Mouse (Mus musculus) megakaryocyte-erythroid progenitor cell, adult 5-6 weeks (primary cell): Measurements from ENCODE around the gene Hfe. TPM values are rescaled to one million over a fixed set of nuclear protein-coding genes. Genes with fewer than 3 reads are reported as not detected.

Experiments used
- ATAC-seq: replicated peaks from 2 replicates; pipeline ENCODE4 v1.8.0; 2016; ENCODE audit warnings: mild to moderate bottlenecking, inconsistent platforms; ENCODE audit not compliant: severe bottlenecking, poor library complexity, low FRiP score, low TSS enrichment
- total RNA-seq, 2 experiments: library from RNA; stranded (forward) in 1 of 2; stranded (reverse) in 1 of 2; fragments of 200-1000, 215-1000 nt in 1 of 2; fragments of >200 nt in 1 of 2; fragmentation: Nextera tagmentation in 1 of 2; gene quantifications; 2 replicates each; pipeline ENCODE4 v1.2.3; 2014 to 2017

Gene Hfe
- total RNA-seq (2014; fragmentation: Nextera tagmentation) = not detected in 2 replicates
- 0.27 and 1.9 TPM in 2 replicates for total RNA-seq (2017)

GRCm38 (mm10) chr13:23710374-23711089, at the start of gene Hfe:
Gene Hfe, minus strand, starts transcription at chr13:23710854.
- ATAC-seq = peak; percentile 73

GRCm38 (mm10) chr13:23759916-23760239, 49.2 kb upstream of the Hfe start:
- no peak for ATAC-seq

- no peak for ATAC-seq
Measured at GRCm38 (mm10) chr13:23759251-23759771, 48.7 kb upstream of the Hfe start.

- ATAC-seq = no peak
Measured at GRCm38 (mm10) chr13:23757921-23758320, 47.3 kb upstream of the Hfe start.

GRCm38 (mm10) chr13:23757211-23757773, 46.6 kb upstream of the Hfe start:
- peak; percentile 38 for ATAC-seq

- ATAC-seq = peak; percentile 45
Measured at GRCm38 (mm10) chr13:23756790-23757189, 46.1 kb upstream of the Hfe start, which contains the start of gene Hist1h4b. Gene Hist1h4b, plus strand, starts transcription at chr13:23757013.

- ATAC-seq = no peak
Measured at GRCm38 (mm10) chr13:23755000-23755399, 44.3 kb upstream of the Hfe start.

GRCm38 (mm10) chr13:23753314-23754078, 42.8 kb upstream of the Hfe start:
- no peak for ATAC-seq

GRCm38 (mm10) chr13:23752742-23753172, 42.1 kb upstream of the Hfe start:
- no peak for ATAC-seq

- peak; percentile 71 for ATAC-seq
Measured at GRCm38 (mm10) chr13:23752067-23752741, 41.5 kb upstream of the Hfe start, which contains the start of gene Hist1h3b. Gene Hist1h3b, plus strand, starts transcription at chr13:23752267.

- 0 out of 2 replicates have a peak, but pooled peaks have one; percentile 15 for ATAC-seq
Measured at GRCm38 (mm10) chr13:23751478-23751956, 40.9 kb upstream of the Hfe start.

- peak; percentile 60 for ATAC-seq
Measured at GRCm38 (mm10) chr13:23750839-23751477, 40.3 kb upstream of the Hfe start, which contains the start of gene Hist1h2ab. Gene Hist1h2ab, plus strand, starts transcription at chr13:23751126.

- ATAC-seq = no peak
Measured at GRCm38 (mm10) chr13:23749563-23750121, 39.0 kb upstream of the Hfe start.

- no peak for ATAC-seq
Measured at GRCm38 (mm10) chr13:23747892-23748288, 37.2 kb upstream of the Hfe start.

- ATAC-seq = peak; percentile 9; the same call in 1 of the 2 replicates
Measured at GRCm38 (mm10) chr13:23747081-23747891, 36.6 kb upstream of the Hfe start.

- peak; percentile 74 for ATAC-seq
Measured at GRCm38 (mm10) chr13:23746201-23747080, 35.8 kb upstream of the Hfe start, which contains the start of gene Hist1h2bb. Gene Hist1h2bb, plus strand, starts transcription at chr13:23746734.
